Mouse (Mus musculus) bone marrow, adult 2 months (tissue): Measurements from ENCODE around the gene Arhgdia. TPM values are rescaled to one million over a fixed set of nuclear protein-coding genes. Genes with fewer than 3 reads are reported as not detected.

Experiments used
- H3K27ac ChIP-seq: fragments of 200-500 bp; 2 replicates; pipeline ENCODE4 v1.5.1; 2012; ENCODE audit warnings: low read depth, mild to moderate bottlenecking, control low read depth, inconsistent platforms, low read length; ENCODE audit not compliant: control insufficient read depth, poor library complexity, insufficient read depth
- H3K4me1 ChIP-seq: fragments of 200-500 bp; 2 replicates; pipeline ENCODE4 v1.6.1; 2011; ENCODE audit warnings: low read length; ENCODE audit not compliant: control insufficient read depth, insufficient read depth
- H3K4me3 ChIP-seq: fragments of 200-500 bp; replicated peaks from 2 replicates; pipeline ENCODE3; 2011; ENCODE audit warnings: mild to moderate bottlenecking, low read depth, low read length, control low read depth; ENCODE audit not compliant: control insufficient read depth
- CTCF ChIP-seq: fragments of 200-500 bp; IDR thresholded peaks from 2 replicates; pipeline ENCODE4 v1.5.1; 2011; ENCODE audit warnings: low read length, control low read depth; ENCODE audit not compliant: control insufficient read depth, insufficient read depth
- POLR2A ChIP-seq: fragments of 200-500 bp; IDR thresholded peaks from 2 replicates; pipeline ENCODE4 v1.6.1; 2011; ENCODE audit warnings: low read depth, mild to moderate bottlenecking, control low read depth, low read length, borderline replicate concordance; ENCODE audit not compliant: control insufficient read depth
- WGBS: fragments of 180-500 bp; shearing (Covaris S2); methylation state at CpG from one replicate; pipeline ENCODE4 v1.1.7; 2018; 5-methylcytosine and 5-hydroxymethylcytosine counted together
- polyA plus RNA-seq: library from polyadenylated mRNA; stranded (reverse); fragments of >200 nt; gene quantifications from 2 replicates; pipeline ENCODE4 v1.2.4, GENCODE M21; 2011; ENCODE audit warnings: low replicate concordance; ENCODE audit not compliant: missing spikeins, insufficient read depth, insufficient read length

The Arhgdia gene
- polyA plus RNA-seq, 1 experiment, result 172 TPM

- Histone ChIP-seq H3K27ac (peak within 1 kb of the TSS; percentile 91), H3K4me1 (peaks cover 4% of the 10 kb centered on the region), H3K4me3 (peak within 1 kb of the TSS; percentile 81)
- under 1% methylated on average over 61 of the region's 87 CpGs for WGBS
- TF ChIP-seq CTCF, result no peak
- TF ChIP-seq POLR2A, result peak; percentile 62; the same call in 1 of the 2 replicates
Observed at GRCm38 (mm10) chr11:120549168-120549945, 32.1 kb downstream of the Arhgdia start, which contains the start of gene Mcrip1. Gene Mcrip1 (minus strand): TSS chr11:120549727.

GRCm38 (mm10) chr11:120548786-120549167 is 32.6 kb downstream of the Arhgdia start:
- Histone ChIP-seq H3K27ac (peak overlapping the region; percentile 91), H3K4me1 (peaks cover 4% of the 10 kb centered on the region), H3K4me3 (peak overlapping the region; percentile 81)
- 7% methylated on average over 7 of the region's 7 CpGs for WGBS
- no peak for TF ChIP-seq POLR2A
- TF ChIP-seq CTCF, result no peak

GRCm38 (mm10) chr11:120548214-120548613 is 33.2 kb downstream of the Arhgdia start:
- WGBS, result 68% methylated on average over 3 of the region's 3 CpGs
- TF ChIP-seq CTCF (no peak), POLR2A (no peak)
- Histone ChIP-seq H3K27ac (no peak overlapping the region), H3K4me3 (no peak overlapping the region), H3K4me1 (peaks cover 4% of the 10 kb centered on the region)

GRCm38 (mm10) chr11:120547469-120547868 is 34.0 kb downstream of the Arhgdia start:
- TF ChIP-seq CTCF (no peak), POLR2A (no peak)
- H3K27ac ChIP-seq, result no peak overlapping the region

GRCm38 (mm10) chr11:120545964-120546363 is 35.5 kb downstream of the Arhgdia start:
- peaks cover 4% of the 10 kb centered on the region for H3K4me1 ChIP-seq
- TF ChIP-seq CTCF (no peak), POLR2A (no peak)
- no peak overlapping the region for H3K4me3 ChIP-seq
- 89% methylated on average over 3 of the region's 3 CpGs for WGBS
- H3K27ac ChIP-seq, result no peak overlapping the region

More at GRCm38 (mm10) chr11:120547469-120547868, 34.0 kb downstream of the Arhgdia start:
- Histone ChIP-seq H3K4me3 (no peak overlapping the region), H3K4me1 (peaks cover 4% of the 10 kb centered on the region)
- WGBS, result 39% methylated on average over 2 of the region's 2 CpGs

GRCm38 (mm10) chr11:120542376-120542775 is 39.0 kb downstream of the Arhgdia start:
- Histone ChIP-seq H3K27ac (no peak overlapping the region), H3K4me1 (peaks cover 2% of the 10 kb centered on the region), H3K4me3 (no peak overlapping the region)
- TF ChIP-seq CTCF, result no peak
- TF ChIP-seq POLR2A, result no peak
- 83% methylated on average over 6 of the region's 6 CpGs for WGBS

GRCm38 (mm10) chr11:120541907-120542306 is 39.5 kb downstream of the Arhgdia start:
- no peak overlapping the region for H3K4me3 ChIP-seq
- TF ChIP-seq CTCF, result peak; percentile 42; the same call in 1 of the 2 replicates
- no peak for TF ChIP-seq POLR2A
- H3K27ac ChIP-seq, result no peak overlapping the region
- H3K4me1 ChIP-seq, result peaks cover 2% of the 10 kb centered on the region
- 62% methylated on average over 4 of the region's 4 CpGs for WGBS

- Histone ChIP-seq H3K4me1 (peaks cover 2% of the 10 kb centered on the region), H3K27ac (no peak overlapping the region; the same call in 1 of the 2 replicates), H3K4me3 (no peak overlapping the region)
- TF ChIP-seq POLR2A (no peak), CTCF (no peak)
- WGBS, result 59% methylated on average over 10 of the region's 10 CpGs
Observed at GRCm38 (mm10) chr11:120539285-120540014, 42.0 kb downstream of the Arhgdia start.

GRCm38 (mm10) chr11:120538955-120539284 is 42.5 kb downstream of the Arhgdia start:
- H3K4me3 ChIP-seq, result no peak overlapping the region
- H3K4me1 ChIP-seq, result peaks cover 2% of the 10 kb centered on the region
- no peak for TF ChIP-seq CTCF
- no peak for TF ChIP-seq POLR2A
- H3K27ac ChIP-seq, result no peak overlapping the region; the same call in 1 of the 2 replicates
- WGBS, result 13% methylated on average over 8 of the region's 8 CpGs
